ENCODE assay signal across 12 mouse cellular contexts in the genomic region with DNA sequence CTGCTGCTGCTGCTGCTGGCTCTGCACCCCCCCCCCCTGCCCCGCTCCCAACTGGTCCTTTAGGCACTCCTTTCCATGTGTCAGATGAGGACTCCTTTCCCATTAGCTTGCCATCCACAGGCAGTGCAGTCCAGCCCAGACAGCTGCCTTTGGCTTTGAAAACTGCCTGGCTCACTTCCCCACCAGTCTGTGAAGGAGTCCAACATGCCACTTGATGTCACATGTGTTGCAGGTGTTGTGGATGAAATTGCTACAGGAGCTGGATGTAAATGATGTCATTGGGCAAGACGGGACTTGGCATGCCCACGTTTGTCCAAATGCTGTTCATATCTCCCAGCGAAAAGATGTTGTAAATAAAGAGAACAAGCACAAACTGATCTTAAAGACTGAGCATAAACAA. TPM values are rescaled to one million over a fixed set of nuclear protein-coding genes. Genes with fewer than 3 reads are reported as not detected.
DNase-seq lines count a peak whose midpoint lies in the region; ATAC-seq and TF ChIP-seq lines count a peak whose summit lies in the region.
"Had no signal": no experiment of that assay in that cellular context is flagged by ENCODE, and none has a peak within 500 bp of the region (broad histone marks: within the 10 kb centered on the region; RNA-seq: fewer than 3 reads in every experiment).

No protein-coding gene starts in this region.

- no peak overlapping the region for H3K9ac ChIP-seq in lung, postnatal 0 days (replicated peaks; ENCODE audit: low read depth)
- no peak overlapping the region for H3K9ac ChIP-seq in kidney, embryonic 15.5 days
- H3K9ac ChIP-seq: midbrain, embryonic 12.5 days had no signal

- 52% methylated on average over 4 of the region's 4 CpGs for WGBS in lung, postnatal 0 days
- WGBS in kidney, embryonic 15.5 days, result 95% methylated on average over 4 of the region's 4 CpGs

- peak; percentile 9 for ATAC-seq in granulocyte monocyte progenitor cell, adult 5-6 weeks (replicated peaks; ENCODE audit: poor library complexity, severe bottlenecking)
- peak; percentile 29 for ATAC-seq in lung, postnatal 0 days
- no peak for ATAC-seq in kidney, embryonic 15.5 days (replicated peaks; ENCODE audit: low FRiP score)
- ATAC-seq: Patski had no signal

- no peak overlapping the region for H3K27ac ChIP-seq in lung, postnatal 0 days (ENCODE audit: low read length)
- no peak overlapping the region for H3K27ac ChIP-seq in kidney, embryonic 15.5 days
- H3K27ac ChIP-seq: kidney, postnatal 0 days; midbrain, embryonic 12.5 days had no signal

- no peaks in the 10 kb centered on the region for H3K9me3 ChIP-seq in lung, postnatal 0 days (ENCODE audit: low read length)
- no peaks in the 10 kb centered on the region for H3K9me3 ChIP-seq in kidney, embryonic 15.5 days (replicated peaks)
- H3K9me3 ChIP-seq: midbrain, embryonic 12.5 days had no signal

- TF ChIP-seq EP300 in lung, postnatal 0 days (IDR thresholded peaks at IDR 0.05), result peak; percentile 57

- H3K36me3 ChIP-seq in lung, postnatal 0 days (ENCODE audit: insufficient read depth, low read length), result no peaks in the 10 kb centered on the region
- no peaks in the 10 kb centered on the region for H3K36me3 ChIP-seq in kidney, embryonic 15.5 days
- H3K36me3 ChIP-seq: midbrain, embryonic 12.5 days had no signal

- H3K4me2 ChIP-seq in lung, postnatal 0 days (replicated peaks; ENCODE audit: low read depth, low read length), result no peak overlapping the region
- no peak overlapping the region for H3K4me2 ChIP-seq in kidney, embryonic 15.5 days
- H3K4me2 ChIP-seq: midbrain, embryonic 12.5 days had no signal

- no peak for TF ChIP-seq CTCF in lung, postnatal 0 days (IDR thresholded peaks at IDR 0.05)

- peaks cover 15% of the 10 kb centered on the region; the same call in 1 of the 2 replicates for H3K4me1 ChIP-seq in lung, postnatal 0 days (ENCODE audit: insufficient read depth, low read depth, low read length)
- H3K4me1 ChIP-seq in kidney, embryonic 15.5 days, result no peaks in the 10 kb centered on the region
- H3K4me1 ChIP-seq: midbrain, embryonic 12.5 days had no signal

- peak; percentile 19 for DNase-seq in adrenal gland, postnatal 25 days
- DNase-seq in adrenal gland, adult 2 months, result no peak
- DNase-seq in NIH3T3 (ENCODE audit: low read depth), result peak; percentile 24
- DNase-seq in lung, postnatal 0 days (ENCODE audit: low spot score), result peak; percentile 64
- no peak for DNase-seq in thymus, postnatal 10 days (ENCODE audit: low spot score in 2 of 2)
- no peak for DNase-seq in adrenal gland, adult 8-10 months

- no peaks in the 10 kb centered on the region for H3K27me3 ChIP-seq in lung, postnatal 0 days (replicated peaks; ENCODE audit: insufficient read depth, low read length)
- H3K27me3 ChIP-seq in kidney, embryonic 15.5 days, result no peaks in the 10 kb centered on the region
- H3K27me3 ChIP-seq: midbrain, embryonic 12.5 days; Patski had no signal

- H3K4me3 ChIP-seq in lung, postnatal 0 days (ENCODE audit: low read depth, low read length), result no peak overlapping the region
- no peak overlapping the region for H3K4me3 ChIP-seq in kidney, embryonic 15.5 days (replicated peaks)
- H3K4me3 ChIP-seq: erythroblast, embryonic 14.5 days; midbrain, embryonic 12.5 days had no signal

RNA-seq across cellular contexts. Expression of gene Arrdc3, which starts 56.0 kb away (rescaled TPM):
- 152 and 185 TPM in 2 replicates for total RNA-seq in adrenal gland, postnatal 25 days (2021)
- total RNA-seq in adrenal gland, adult 2 months (2021), result 100 to 1,000 TPM in 1 of 2 experiments, 10 to 100 TPM in 1; 79.3 to 112 TPM
- polyA plus RNA-seq in adrenal gland, adult 2 months (2012; rRNA removed), result 26.9 and 34.5 TPM in 2 replicates
- total RNA-seq in granulocyte monocyte progenitor cell, adult 5-6 weeks (2014; fragmentation: Nextera tagmentation), result 11.3 and 32.6 TPM in 2 replicates
- total RNA-seq in granulocyte monocyte progenitor cell, adult 5-6 weeks (2017), result 31.1 and 34.1 TPM in 2 replicates
- polyA plus RNA-seq in lung, postnatal 0 days (2015; fragmentation: Nextera tagmentation; extraction: Ambion mirVana), result 59.5 and 62.9 TPM in 2 replicates
- 100 to 1,000 TPM; 106 to 200 (median 117) TPM for total RNA-seq in adrenal gland, adult 8-10 months (2022)
- 57.3 and 57.4 TPM in 2 replicates for polyA plus RNA-seq in kidney, embryonic 15.5 days (2015; fragmentation: Nextera tagmentation; extraction: Ambion mirVana)

Comparison
In these comparisons a context has a peak if more than half of its experiments do, and no peak if none do; other contexts are left out.
1. DNase-seq: peak in adrenal gland, postnatal 25 days (single experiment), NIH3T3 (single experiment) and lung, postnatal 0 days (single experiment); none in adrenal gland, adult 2 months (single experiment), thymus, postnatal 10 days (0 of 2) and adrenal gland, adult 8-10 months (single experiment).